Mouse (Mus musculus): ENCODE measurements at regions not wholly inside any gene's neighbourhood (a gene's known extent, or its start where the extent isn't known, plus 50 kb on each side); places are given as distances from the start of the nearest gene placed in this dataset.

- TF ChIP-seq EP300 (IDR thresholded peaks at IDR 0.05; ENCODE audit: low read depth), result no peak
- TF ChIP-seq CTCF (IDR thresholded peaks at IDR 0.05; ENCODE audit: low read depth), result no peak
- no peaks in the 10 kb centered on the region for H3K36me3 ChIP-seq (replicated peaks; ENCODE audit: control insufficient read depth, insufficient read depth, low read depth)
- H3K4me3 ChIP-seq (ENCODE audit: insufficient read depth in 1 of 2, low read depth in 2 of 2, low read length in 2 of 2), result no peak overlapping the region
- no peaks in the 10 kb centered on the region for H3K27me3 ChIP-seq (ENCODE audit: control insufficient read depth, insufficient read depth, low read length)
- H3K4me1 ChIP-seq (replicated peaks; ENCODE audit: control insufficient read depth in 2 of 2, insufficient read depth in 2 of 2, low read length in 1 of 2), result no peaks in the 10 kb centered on the region
- ATAC-seq (ENCODE audit: insufficient read depth) (no peak), DNase-seq (ENCODE audit: low read depth in 3 of 3, low spot score in 3 of 3) (no peak)
- no peak overlapping the region for H3K4me2 ChIP-seq (ENCODE audit: low read depth)
- 54% methylated on average over 3 of the region's 3 CpGs for WGBS (ENCODE audit: insufficient replicate concordance)
- no peak overlapping the region for H3K9ac ChIP-seq (replicated peaks)
- H3K9me3 ChIP-seq (ENCODE audit: control insufficient read depth, low read length), result no peaks in the 10 kb centered on the region
- no peak overlapping the region for H3K27ac ChIP-seq
Measured at GRCm38 (mm10) chr5:119186611-119187010, 483.9 kb upstream of the Tbx3 start.

- no peak overlapping the region for H3K9ac ChIP-seq (replicated peaks)
- ATAC-seq (ENCODE audit: insufficient read depth), result no peak
- no peak for DNase-seq (ENCODE audit: low read depth in 3 of 3, low spot score in 3 of 3)
- no peaks in the 10 kb centered on the region for H3K27me3 ChIP-seq (ENCODE audit: control insufficient read depth, insufficient read depth, low read length)
- no peak overlapping the region for H3K4me3 ChIP-seq (ENCODE audit: insufficient read depth in 1 of 2, low read depth in 2 of 2, low read length in 2 of 2)
- no peaks in the 10 kb centered on the region for H3K36me3 ChIP-seq (replicated peaks; ENCODE audit: control insufficient read depth, insufficient read depth, low read depth)
- no peak overlapping the region for H3K27ac ChIP-seq
- H3K4me2 ChIP-seq (ENCODE audit: low read depth), result no peak overlapping the region
- H3K9me3 ChIP-seq (ENCODE audit: control insufficient read depth, low read length), result no peaks in the 10 kb centered on the region
- TF ChIP-seq EP300 (IDR thresholded peaks at IDR 0.05; ENCODE audit: low read depth) (no peak), CTCF (IDR thresholded peaks at IDR 0.05; ENCODE audit: low read depth) (no peak)
- 40% methylated on average over 6 of the region's 6 CpGs for WGBS (ENCODE audit: insufficient replicate concordance)
- no peaks in the 10 kb centered on the region for H3K4me1 ChIP-seq (replicated peaks; ENCODE audit: control insufficient read depth in 2 of 2, insufficient read depth in 2 of 2, low read length in 1 of 2)
Measured at GRCm38 (mm10) chr5:119188476-119188875, 482.0 kb upstream of the Tbx3 start.

GRCm38 (mm10) chr5:119193699-119194681 lies 476.5 kb upstream of the Tbx3 start:
- Histone ChIP-seq H3K9ac (replicated peaks) (no peak overlapping the region), H3K27ac (no peak overlapping the region), H3K9me3 (ENCODE audit: control insufficient read depth, low read length) (no peaks in the 10 kb centered on the region), H3K4me3 (ENCODE audit: insufficient read depth in 1 of 2, low read depth in 2 of 2, low read length in 2 of 2) (no peak overlapping the region), H3K36me3 (replicated peaks; ENCODE audit: control insufficient read depth, insufficient read depth, low read depth) (no peaks in the 10 kb centered on the region), H3K4me1 (replicated peaks; ENCODE audit: control insufficient read depth in 2 of 2, insufficient read depth in 2 of 2, low read length in 1 of 2) (0 out of 4 replicates have a peak, but pooled peaks cover 0 to 2% of the 10 kb centered on the region in 2 experiments), H3K27me3 (ENCODE audit: control insufficient read depth, insufficient read depth, low read length) (no peaks in the 10 kb centered on the region), H3K4me2 (ENCODE audit: low read depth) (no peak overlapping the region)
- DNase-seq (ENCODE audit: low read depth in 3 of 3, low spot score in 3 of 3), result no peak
- WGBS (ENCODE audit: insufficient replicate concordance), result 59% methylated on average over 21 of the region's 21 CpGs
- ATAC-seq (ENCODE audit: insufficient read depth), result no peak
- TF ChIP-seq EP300 (IDR thresholded peaks at IDR 0.05; ENCODE audit: low read depth), result no peak

- DNase-seq (ENCODE audit: low read depth in 3 of 3, low spot score in 3 of 3) (no peak), ATAC-seq (ENCODE audit: insufficient read depth) (no peak)
- H3K27me3 ChIP-seq (ENCODE audit: control insufficient read depth, insufficient read depth, low read length), result no peaks in the 10 kb centered on the region
- no peak overlapping the region for H3K4me2 ChIP-seq (ENCODE audit: low read depth)
- H3K36me3 ChIP-seq (replicated peaks; ENCODE audit: control insufficient read depth, insufficient read depth, low read depth), result no peaks in the 10 kb centered on the region
- H3K4me1 ChIP-seq (replicated peaks; ENCODE audit: control insufficient read depth in 2 of 2, insufficient read depth in 2 of 2, low read length in 1 of 2), result no peaks in the 10 kb centered on the region
- H3K4me3 ChIP-seq (ENCODE audit: insufficient read depth in 1 of 2, low read depth in 2 of 2, low read length in 2 of 2), result no peak overlapping the region
- H3K9ac ChIP-seq (replicated peaks), result no peak overlapping the region
- H3K9me3 ChIP-seq (ENCODE audit: control insufficient read depth, low read length), result no peaks in the 10 kb centered on the region
- TF ChIP-seq CTCF (IDR thresholded peaks at IDR 0.05; ENCODE audit: low read depth) (no peak), EP300 (IDR thresholded peaks at IDR 0.05; ENCODE audit: low read depth) (no peak)
- no peak overlapping the region for H3K27ac ChIP-seq
- WGBS (ENCODE audit: insufficient replicate concordance), result 21% methylated on average over 9 of the region's 9 CpGs
Measured at GRCm38 (mm10) chr5:119199906-119200305, 470.6 kb upstream of the Tbx3 start.

- Histone ChIP-seq H3K27me3 (ENCODE audit: control insufficient read depth, insufficient read depth, low read length) (no peaks in the 10 kb centered on the region), H3K4me2 (ENCODE audit: low read depth) (no peak overlapping the region), H3K9ac (replicated peaks) (no peak overlapping the region), H3K9me3 (ENCODE audit: control insufficient read depth, low read length) (no peaks in the 10 kb centered on the region), H3K4me3 (ENCODE audit: insufficient read depth in 1 of 2, low read depth in 2 of 2, low read length in 2 of 2) (no peak overlapping the region), H3K36me3 (replicated peaks; ENCODE audit: control insufficient read depth, insufficient read depth, low read depth) (no peaks in the 10 kb centered on the region), H3K4me1 (replicated peaks; ENCODE audit: control insufficient read depth in 2 of 2, insufficient read depth in 2 of 2, low read length in 1 of 2) (no peaks in the 10 kb centered on the region), H3K27ac (no peak overlapping the region)
- TF ChIP-seq CTCF (IDR thresholded peaks at IDR 0.05; ENCODE audit: low read depth) (no peak), EP300 (IDR thresholded peaks at IDR 0.05; ENCODE audit: low read depth) (no peak)
- ATAC-seq (ENCODE audit: insufficient read depth) (no peak), DNase-seq (ENCODE audit: low read depth in 3 of 3, low spot score in 3 of 3) (no peak)
- 60% methylated on average over 8 of the region's 8 CpGs for WGBS (ENCODE audit: insufficient replicate concordance)
Measured at GRCm38 (mm10) chr5:119201251-119201650, 469.2 kb upstream of the Tbx3 start.
